In the genomic region with DNA sequence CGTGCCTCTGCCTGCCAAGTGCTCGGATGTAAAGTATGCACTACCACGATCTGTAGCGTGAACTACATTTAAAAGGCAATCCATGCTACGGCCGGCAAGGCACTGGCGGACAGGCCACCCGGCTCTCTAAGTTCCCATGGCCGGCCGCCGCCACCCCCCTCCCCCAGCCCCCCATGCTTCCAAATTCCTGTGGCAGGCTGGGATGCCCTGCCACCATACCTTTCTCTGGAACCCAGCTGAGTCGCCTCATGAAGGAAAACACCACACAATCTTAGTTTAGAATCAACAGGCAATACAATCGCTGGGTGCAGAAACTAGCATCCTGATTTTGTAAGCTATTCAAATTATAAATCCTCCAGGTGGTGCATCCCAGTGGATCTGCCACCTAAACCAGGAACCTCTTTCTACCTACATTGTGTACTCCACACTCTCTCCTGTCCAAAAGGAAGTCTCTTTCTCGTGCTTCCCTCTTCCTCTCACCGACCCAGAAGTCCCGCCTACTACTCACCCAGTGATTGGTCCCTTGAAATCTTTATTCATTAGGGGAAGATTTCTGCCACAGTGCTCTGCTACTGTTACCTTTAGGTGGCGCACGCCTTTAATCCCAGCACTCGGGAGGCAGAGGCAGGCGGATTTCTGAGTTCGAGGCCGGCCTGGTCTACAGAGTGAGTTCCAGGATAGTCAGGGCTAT, we compare ENCODE assay signal across 12 mouse cellular contexts. TPM values are rescaled to one million over a fixed set of nuclear protein-coding genes. Genes with fewer than 3 reads are reported as not detected.
A peak's percentile ranks its signal among the peaks of the same experiment; 100 is the strongest.
DNase-seq lines count a peak whose midpoint lies in the region; ATAC-seq and TF ChIP-seq lines count a peak whose summit lies in the region.
"Had no signal": no experiment of that assay in that cellular context is flagged by ENCODE, and none has a peak within 500 bp of the region (broad histone marks: within the 10 kb centered on the region; RNA-seq: fewer than 3 reads in every experiment).

No protein-coding gene starts in this region.

- no peak for TF ChIP-seq CTCF in heart, adult 2 months (IDR thresholded peaks at IDR 0.05)

- whole genome bisulfite sequencing in heart, embryonic 14.5 days: 57% methylated on average over 22 of the region's 22 CpGs
- 58% methylated on average over 22 of the region's 22 CpGs for WGBS in heart, adult 2 months
- 45% methylated on average over 22 of the region's 22 CpGs for WGBS in liver, embryonic 12.5 days (ENCODE audit: insufficient replicate concordance)

- no peaks in the 10 kb centered on the region for H3K36me3 ChIP-seq in heart, embryonic 14.5 days (ENCODE audit: control insufficient read depth, insufficient read depth, low read length)
- no peaks in the 10 kb centered on the region for H3K36me3 ChIP-seq in heart, adult 2 months (ENCODE audit: control insufficient read depth, insufficient read depth, low read length)
- H3K36me3 ChIP-seq in liver, embryonic 12.5 days: no peaks in the 10 kb centered on the region

- no peak overlapping the region for H3K27ac ChIP-seq in heart, embryonic 14.5 days (replicated peaks in 1 of 2; ENCODE audit: control insufficient read depth in 1 of 2, insufficient read depth in 1 of 2, low read depth in 2 of 2, low read length in 2 of 2)
- H3K27ac ChIP-seq in heart, adult 2 months: no peak overlapping the region
- H3K27ac ChIP-seq in liver, embryonic 12.5 days: no peak overlapping the region

- peak overlapping the region in 1 of 2 experiments; percentile 4; a peak in 1 of 4 replicates for H3K4me3 ChIP-seq in heart, embryonic 14.5 days (ENCODE audit: control insufficient read depth in 1 of 2, insufficient read depth in 1 of 2, low read depth in 1 of 2, low read length in 2 of 2)
- no peak overlapping the region for H3K4me3 ChIP-seq in heart, adult 2 months
- H3K4me3 ChIP-seq in liver, embryonic 12.5 days: peak overlapping the region; percentile 53
- H3K4me3 ChIP-seq: erythroblast, embryonic 14.5 days had no signal

- ATAC-seq in heart, embryonic 14.5 days (ENCODE audit: insufficient number of reproducible peaks, insufficient read depth, low FRiP score, low read depth): no peak
- peak; percentile 61 for ATAC-seq in liver, embryonic 12.5 days
- ATAC-seq: Patski had no signal

- TF ChIP-seq POLR2A in heart, adult 2 months (IDR thresholded peaks at IDR 0.05; ENCODE audit: insufficient read depth, low read depth, low read length): no peak

- H3K79me2 ChIP-seq in heart, adult 2 months (replicated peaks; ENCODE audit: control insufficient read depth, insufficient read depth, low read length): no peaks in the 10 kb centered on the region

- H3K9ac ChIP-seq in heart, embryonic 14.5 days (ENCODE audit: low read length): no peak overlapping the region
- H3K9ac ChIP-seq in heart, adult 2 months (ENCODE audit: low read depth, low read length): no peak overlapping the region
- peak overlapping the region; percentile 59 for H3K9ac ChIP-seq in liver, embryonic 12.5 days

- H3K4me1 ChIP-seq in heart, embryonic 14.5 days (ENCODE audit: control insufficient read depth in 2 of 2, insufficient read depth in 2 of 2, low read length in 2 of 2): peaks cover 9 to 11% of the 10 kb centered on the region in 2 experiments
- H3K4me1 ChIP-seq in heart, adult 2 months (ENCODE audit: control insufficient read depth, insufficient read depth, low read length): peaks cover 2% of the 10 kb centered on the region; the same call in 1 of the 2 replicates
- peaks cover 13% of the 10 kb centered on the region; the same call in 1 of the 2 replicates for H3K4me1 ChIP-seq in liver, embryonic 12.5 days

- H3K9me3 ChIP-seq in heart, embryonic 14.5 days (ENCODE audit: control insufficient read depth, low read length): no peaks in the 10 kb centered on the region
- no peaks in the 10 kb centered on the region for H3K9me3 ChIP-seq in liver, embryonic 12.5 days (replicated peaks)

- no peaks in the 10 kb centered on the region for H3K27me3 ChIP-seq in heart, embryonic 14.5 days (ENCODE audit: control insufficient read depth, insufficient read depth, low read length)
- H3K27me3 ChIP-seq in heart, adult 2 months (ENCODE audit: control insufficient read depth, insufficient read depth, low read length): no peaks in the 10 kb centered on the region
- no peaks in the 10 kb centered on the region for H3K27me3 ChIP-seq in liver, embryonic 12.5 days (replicated peaks)

- intact Hi-C loops in heart, adult 2 months (cut with DNase I): no loop called here

- DNase-seq in heart, adult 2 months: no peak
- DNase-seq in 416B (ENCODE audit: low read depth) (peak; percentile 90), MEL-GATA-1-ER (ENCODE audit: extremely low read depth, low read depth) (peak; percentile 58)
- no peak for DNase-seq in cerebellum, adult 8-10 months
- DNase-seq in spleen, postnatal 36 days (ENCODE audit: low spot score in 2 of 2): no peak
- no peak for DNase-seq in urinary bladder, postnatal 14 days (ENCODE audit: low spot score)
- DNase-seq: right cerebral cortex, postnatal 4 days had no signal

- H3K4me2 ChIP-seq in heart, embryonic 14.5 days (ENCODE audit: low read length): peak overlapping the region; percentile 27
- peak overlapping the region; percentile 65 for H3K4me2 ChIP-seq in liver, embryonic 12.5 days

- no peak for TF ChIP-seq EP300 in heart, adult 2 months (IDR thresholded peaks at IDR 0.05; ENCODE audit: insufficient read depth, low read depth, low read length)

RNA-seq across cellular contexts. Expression of a gene that starts 25.9 kb away (rescaled TPM):
- polyA plus RNA-seq in heart, embryonic 14.5 days (2014; fragmentation: Nextera tagmentation; extraction: Ambion mirVana): 41.0 and 41.6 TPM in 2 replicates
- 10 to 100 TPM; 54.3 to 55.6 TPM for total RNA-seq in heart, adult 2 months (2021)
- polyA plus RNA-seq in heart, adult 2 months (2012; rRNA removed): 62.4 and 93.3 TPM in 2 replicates
- polyA plus RNA-seq in liver, embryonic 12.5 days (2016; fragmentation: Nextera tagmentation; extraction: Ambion mirVana): 12.3 and 13.4 TPM in 2 replicates

RNA-seq across cellular contexts. Expression of a gene that starts 37.1 kb away (rescaled TPM):
- 34.0 and 71.8 TPM in 2 replicates for polyA plus RNA-seq in heart, embryonic 14.5 days (2014; fragmentation: Nextera tagmentation; extraction: Ambion mirVana)
- total RNA-seq in heart, adult 2 months (2021): under 1 TPM; 0.29 to 0.39 TPM
- 6.0 TPM in 2 replicates for polyA plus RNA-seq in heart, adult 2 months (2012; rRNA removed)
- 79.0 and 80.8 TPM in 2 replicates for polyA plus RNA-seq in liver, embryonic 12.5 days (2016; fragmentation: Nextera tagmentation; extraction: Ambion mirVana)
- total RNA-seq: hematopoietic stem cell, adult 5-6 weeks had no signal

Comparison
In these comparisons a context has a peak if more than half of its experiments do, and no peak if none do; other contexts are left out.
1. DNase-seq: peak in 416B (single experiment) and MEL-GATA-1-ER (single experiment); none in heart, adult 2 months (0 of 2), cerebellum, adult 8-10 months (single experiment), spleen, postnatal 36 days (0 of 2) and urinary bladder, postnatal 14 days (single experiment).